Mouse (Mus musculus) ES-CJ7 (cell line): ENCODE data around the gene Derl3.
"Not testable (repeated sequence)": the region's sequence is repeated elsewhere in the genome, so short reads cannot be mapped to it uniquely, and the experiment has no call there.

Experiments
- DNase-seq: peaks from one replicate; pipeline ENCODE4 v3.0.0; 2011; ENCODE audit warnings: low read depth, low spot score

The Derl3 gene

DNA sequence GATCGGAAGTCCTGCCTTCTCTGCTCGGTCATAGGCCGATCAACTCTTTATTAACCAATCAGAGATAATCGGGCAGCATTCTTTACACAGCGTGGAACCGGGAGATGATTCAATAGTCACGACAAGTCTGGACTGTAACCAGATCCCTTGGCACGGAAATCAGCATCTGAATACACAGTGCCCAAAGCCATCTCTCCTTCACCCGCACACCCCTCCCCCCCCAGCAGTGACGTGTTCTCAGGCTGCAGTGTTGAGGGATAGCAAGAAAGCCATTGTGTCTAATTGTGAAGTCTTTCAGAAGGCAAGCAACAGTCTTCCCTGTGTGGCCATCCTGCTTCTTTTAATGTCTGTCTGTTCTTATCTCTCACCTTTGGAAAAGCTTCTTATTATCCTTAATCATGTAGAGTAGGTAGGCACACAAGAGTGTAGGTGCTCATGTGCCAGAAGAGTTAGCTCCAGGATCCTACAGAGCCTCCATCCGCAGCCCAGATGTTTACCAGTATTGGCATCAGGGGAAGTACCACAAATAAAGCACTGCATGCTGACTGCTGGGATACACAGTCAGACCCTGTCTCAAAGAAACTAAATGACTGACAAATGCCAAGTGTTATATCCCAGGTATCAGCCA, 20.2 kb upstream of the Derl3 start:
- peak; percentile 99 for DNase-seq

DNA sequence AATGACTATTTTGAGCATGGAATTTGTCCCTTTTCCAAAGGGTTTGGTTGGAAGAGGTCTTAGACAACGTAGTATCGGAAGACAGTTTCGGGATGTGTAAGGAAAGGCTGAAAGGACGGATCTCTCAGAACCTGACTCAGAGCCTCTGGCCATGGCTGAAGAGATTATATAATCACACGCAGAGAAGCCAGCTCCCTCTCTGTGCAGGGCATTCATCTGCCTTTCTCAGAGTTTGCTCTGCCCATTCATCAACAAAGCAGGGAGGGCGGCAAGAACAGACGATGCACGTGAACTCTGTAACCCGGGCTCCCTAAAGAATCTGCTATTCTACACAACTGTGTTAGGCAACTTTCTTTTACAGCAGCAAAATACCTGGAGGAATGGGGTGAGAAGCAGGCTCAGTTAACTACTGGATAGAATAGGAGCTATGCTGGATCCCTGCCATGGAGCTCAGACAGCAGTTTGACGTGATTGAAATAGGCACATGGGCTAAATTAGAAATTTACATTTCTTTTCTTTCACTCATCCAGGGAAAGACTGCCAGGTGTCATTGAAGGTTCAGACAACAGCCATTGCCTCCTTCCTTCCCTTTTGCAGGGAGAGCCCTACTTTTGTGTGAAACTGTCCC, 19.6 kb upstream of the Derl3 start:
- no peak for DNase-seq

DNA sequence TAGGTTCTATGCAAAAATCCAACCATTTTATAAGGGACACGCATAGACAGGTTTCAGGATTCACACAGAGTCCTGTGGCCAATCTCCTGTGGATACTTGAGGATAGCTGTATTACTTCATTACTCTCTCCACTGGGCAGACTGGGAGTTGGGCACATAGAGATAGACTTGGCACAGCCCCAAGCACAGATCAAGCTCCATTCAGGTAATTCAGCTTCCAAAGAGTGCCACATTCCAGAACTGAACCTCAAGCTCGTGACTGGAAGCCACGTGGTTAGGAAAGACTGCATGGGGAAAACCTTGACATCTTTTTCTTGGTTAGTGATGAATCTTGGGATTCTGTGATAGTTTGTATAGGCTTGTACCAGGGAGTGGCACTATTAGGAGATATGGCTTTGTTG, 14.4 kb upstream of the Derl3 start:
- DNase-seq, result no peak

- no peak for DNase-seq
These were observed 12.9 kb upstream of the Derl3 start for GRCm38 (mm10) chr10:75880351-75880750.

DNA sequence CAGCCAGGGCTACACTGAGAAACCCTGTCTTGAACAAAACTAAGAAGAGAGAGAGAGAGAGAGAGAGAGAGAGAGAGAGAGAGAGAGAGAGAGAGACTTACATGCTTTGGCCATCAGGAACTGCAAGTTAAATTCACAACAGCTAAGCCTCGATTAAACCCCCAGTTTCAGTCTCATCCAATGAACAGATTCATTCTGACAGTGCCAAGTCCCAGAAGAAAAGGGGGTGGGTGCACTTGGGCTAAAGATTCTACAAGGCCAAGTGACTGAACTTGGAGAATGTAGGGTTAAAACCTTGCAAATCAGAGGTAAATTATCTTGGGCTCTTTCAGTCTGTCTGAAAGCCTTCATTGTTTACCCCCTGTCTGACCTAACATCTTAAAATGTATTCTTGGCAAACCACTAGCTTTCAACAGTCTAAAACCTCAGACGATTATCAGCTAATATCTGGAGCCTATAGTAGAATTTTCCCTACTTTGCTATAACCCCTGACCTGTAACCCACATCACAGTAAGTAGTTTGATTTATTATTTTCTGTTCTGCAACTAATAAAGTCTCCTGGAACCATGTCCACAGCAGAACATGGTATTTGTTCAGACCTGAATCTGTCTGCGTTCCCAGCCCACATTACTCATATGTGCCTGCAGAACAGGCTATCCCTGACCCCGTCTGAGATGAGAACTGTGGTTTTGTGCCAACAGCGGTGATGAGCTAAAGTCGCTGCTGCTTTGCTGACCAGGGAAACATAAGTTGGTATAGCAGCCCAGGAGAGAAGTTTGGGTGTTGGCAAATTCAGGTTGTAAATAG, 12.2 kb upstream of the Derl3 start:
- DNase-seq, result no peak

DNA sequence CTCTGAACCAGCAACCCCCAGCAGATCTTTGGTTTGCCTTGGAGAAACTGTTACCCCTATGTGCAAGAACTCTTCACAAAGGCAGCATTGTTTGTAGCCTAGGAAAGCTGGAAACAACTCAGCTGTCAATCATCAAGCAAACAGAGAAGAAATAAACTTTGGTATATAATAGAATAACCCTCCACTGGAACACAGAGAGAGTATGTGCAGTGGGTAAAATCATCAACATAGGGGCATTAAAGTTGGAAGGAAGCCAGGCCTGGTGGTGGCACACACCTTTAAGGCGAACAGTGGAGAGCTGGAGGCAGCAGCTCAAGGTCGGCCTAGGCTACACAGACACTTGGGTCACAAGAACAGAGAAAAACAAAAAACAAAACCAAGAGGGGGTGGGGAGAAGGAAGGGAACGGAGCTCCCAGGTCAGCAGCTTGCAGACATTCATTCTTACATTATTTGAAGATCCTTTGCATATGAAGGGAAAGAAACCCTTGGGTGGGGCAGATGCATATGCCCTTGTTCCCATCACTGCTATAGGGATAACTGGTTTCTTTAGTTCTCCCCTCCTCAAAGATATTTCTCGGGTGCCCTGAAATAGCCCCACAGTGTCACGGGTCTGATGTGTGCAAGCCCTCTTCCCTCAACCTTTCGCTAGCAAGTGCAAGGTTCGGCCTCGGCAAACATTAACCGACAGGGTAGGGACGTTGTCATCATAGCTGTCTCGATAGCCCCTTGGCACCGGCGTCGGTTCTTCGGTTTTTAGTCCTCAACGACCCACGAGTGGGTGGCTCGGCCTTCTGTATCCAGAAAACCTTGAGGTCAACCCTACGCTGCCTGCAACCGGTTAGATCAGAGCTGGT, 11.4 kb upstream of the Derl3 start:
- peak; percentile 82 for DNase-seq

GRCm38 (mm10) chr10:75882433-75883231, 10.6 kb upstream of the Derl3 start:
- peak; percentile 85 for DNase-seq

GRCm38 (mm10) chr10:75883232-75883552, 10.0 kb upstream of the Derl3 start:
- DNase-seq, result peak; percentile 95

DNA sequence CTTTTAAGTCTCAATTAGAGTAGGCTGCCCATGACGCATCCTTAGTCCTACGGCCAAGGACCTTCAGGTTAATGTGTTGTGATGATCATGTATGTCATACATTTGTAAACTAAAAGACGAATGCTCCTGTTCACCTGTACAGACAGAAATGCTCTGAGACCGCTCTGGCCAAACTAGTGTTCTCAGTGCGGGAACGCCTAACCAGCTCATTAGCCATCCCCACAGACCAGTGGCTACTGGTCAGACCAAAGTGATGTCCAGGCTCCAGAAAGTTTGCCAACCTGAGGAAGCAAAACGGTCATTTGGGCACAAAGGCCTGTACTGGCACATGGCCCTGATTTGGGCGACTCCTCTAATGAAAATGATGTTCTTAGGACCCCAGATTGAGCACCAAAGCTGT, 8.5 kb upstream of the Derl3 start:
- DNase-seq, result no peak

DNA sequence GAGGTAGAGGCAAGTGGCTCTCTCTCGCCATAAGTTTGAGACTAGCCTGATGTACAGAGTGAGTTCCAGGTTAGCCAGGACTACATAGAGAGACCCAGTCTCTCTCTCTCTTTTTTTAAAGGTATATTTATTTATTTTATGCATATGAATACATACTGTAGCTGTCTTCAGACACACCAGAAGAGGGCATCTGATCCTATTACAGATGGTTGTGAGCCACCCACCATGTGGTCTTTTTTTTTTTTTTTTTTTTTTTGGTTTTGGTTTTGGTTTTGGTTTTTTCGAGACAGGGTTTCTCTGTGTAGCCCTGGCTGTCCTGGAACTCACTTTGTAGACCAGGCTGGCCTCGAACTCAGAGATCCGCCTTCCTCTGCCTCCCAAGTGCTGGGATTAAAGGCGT, 5.7 kb upstream of the Derl3 start:
- not testable (repeated sequence) for DNase-seq

DNA sequence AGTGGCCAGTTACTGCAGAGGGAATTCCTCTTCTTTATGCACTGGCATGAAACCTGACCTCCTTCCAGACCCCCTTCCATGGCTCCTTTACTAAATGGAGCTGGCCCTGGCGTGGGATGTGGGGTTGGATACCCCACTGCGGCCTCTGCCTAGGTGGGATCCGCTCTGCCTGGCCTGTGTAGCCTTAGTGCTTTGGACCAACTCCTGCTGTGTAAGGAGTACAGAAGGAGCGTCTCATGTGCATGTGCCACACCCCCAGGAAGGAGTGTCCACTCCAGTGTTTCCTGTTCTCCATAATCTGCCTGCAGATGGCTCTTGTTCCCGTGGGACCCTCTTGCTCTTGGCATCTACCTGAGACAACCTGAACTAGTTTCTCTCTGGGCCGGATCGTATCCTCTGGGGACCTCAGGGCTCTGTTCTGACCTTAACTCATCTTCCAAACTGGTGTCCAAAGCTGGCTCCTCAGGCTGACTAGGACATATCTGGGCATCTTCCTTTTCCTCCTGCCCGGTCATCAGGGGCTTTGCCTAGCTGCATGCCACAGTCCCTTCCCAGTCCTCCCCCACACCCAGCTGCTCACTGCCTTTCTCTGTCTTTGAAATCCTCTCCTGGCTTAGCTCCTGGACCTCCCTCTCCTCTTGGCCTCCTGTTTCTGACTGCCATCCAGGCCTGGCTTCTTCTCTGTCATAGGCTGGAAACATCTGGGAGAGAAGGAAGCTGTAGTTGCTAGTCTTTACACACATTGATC, 3.6 kb upstream of the Derl3 start:
- no peak for DNase-seq

DNA sequence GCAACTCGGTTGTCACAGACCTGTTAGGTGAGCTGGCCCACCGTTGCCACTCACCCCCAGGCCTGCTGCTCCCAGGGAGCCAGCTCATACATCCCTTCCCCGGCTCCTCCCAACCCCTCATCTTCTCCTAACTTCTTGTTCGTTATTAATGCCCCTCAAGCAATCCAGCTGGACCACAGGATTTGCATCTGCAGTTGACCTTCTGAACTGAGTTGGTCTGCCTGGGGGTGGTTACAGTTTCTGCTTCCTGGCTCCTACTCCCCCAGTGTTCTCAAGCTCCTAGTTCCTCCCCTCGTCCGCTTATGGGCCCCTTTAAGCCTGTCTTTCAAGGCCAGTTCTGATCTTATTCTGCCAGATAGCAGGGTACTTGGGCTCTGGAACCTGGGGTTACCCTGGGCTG, 1.4 kb downstream of the Derl3 start:
- DNase-seq, result no peak

GRCm38 (mm10) chr10:75895730-75896129, 2.5 kb downstream of the Derl3 start:
- DNase-seq, result no peak

GRCm38 (mm10) chr10:75896208-75896607, 3.0 kb downstream of the Derl3 start:
- DNase-seq, result no peak

DNA sequence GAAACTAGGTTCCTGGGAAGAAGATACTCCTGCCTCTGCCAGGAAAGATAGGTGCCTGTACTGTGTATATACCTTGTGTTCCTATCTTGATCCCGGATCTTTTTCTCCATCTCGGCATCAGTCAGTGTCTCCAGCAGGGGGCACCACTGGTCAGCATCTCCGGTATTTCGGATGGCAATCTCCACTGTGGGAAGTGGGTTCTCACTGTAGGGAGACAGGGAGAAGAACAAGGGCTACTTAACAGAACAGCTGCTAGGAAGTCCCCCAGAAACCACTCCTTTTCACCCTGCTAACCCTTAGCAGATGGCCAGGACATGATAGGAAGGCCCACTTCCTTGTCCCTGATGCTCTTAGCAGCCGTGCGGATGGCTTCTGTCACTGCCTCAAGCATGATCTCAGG, 4.2 kb downstream of the Derl3 start:
- DNase-seq, result peak; percentile 75

DNA sequence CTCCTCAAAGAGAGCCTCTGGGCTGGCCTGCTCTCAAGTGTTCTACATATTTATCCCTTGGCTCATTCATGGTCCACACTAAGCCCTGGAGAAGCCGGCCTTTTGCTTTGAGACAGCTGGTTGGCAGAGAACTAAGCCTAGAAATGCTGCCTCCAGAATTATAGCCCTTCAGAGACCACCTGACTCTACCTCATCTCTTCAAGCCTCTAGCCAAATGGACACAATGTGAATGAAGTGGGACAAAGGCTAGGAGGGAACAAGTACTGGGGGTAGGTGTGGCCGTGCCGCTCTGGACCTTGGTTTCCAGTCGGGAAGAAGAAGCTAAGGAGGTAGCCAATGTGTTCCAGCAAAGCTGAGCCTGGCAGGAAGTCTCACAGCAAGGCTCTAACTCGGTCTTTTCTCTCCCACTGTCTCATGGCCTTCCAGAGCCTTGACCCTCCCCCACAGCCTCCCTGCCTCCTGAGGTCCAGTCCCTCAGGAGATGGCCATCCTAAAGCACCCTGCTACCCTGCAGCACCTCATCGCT, 4.9 kb downstream of the Derl3 start:
- no peak for DNase-seq

- no peak for DNase-seq
These were observed 5.6 kb downstream of the Derl3 start for GRCm38 (mm10) chr10:75898846-75899245.

DNA sequence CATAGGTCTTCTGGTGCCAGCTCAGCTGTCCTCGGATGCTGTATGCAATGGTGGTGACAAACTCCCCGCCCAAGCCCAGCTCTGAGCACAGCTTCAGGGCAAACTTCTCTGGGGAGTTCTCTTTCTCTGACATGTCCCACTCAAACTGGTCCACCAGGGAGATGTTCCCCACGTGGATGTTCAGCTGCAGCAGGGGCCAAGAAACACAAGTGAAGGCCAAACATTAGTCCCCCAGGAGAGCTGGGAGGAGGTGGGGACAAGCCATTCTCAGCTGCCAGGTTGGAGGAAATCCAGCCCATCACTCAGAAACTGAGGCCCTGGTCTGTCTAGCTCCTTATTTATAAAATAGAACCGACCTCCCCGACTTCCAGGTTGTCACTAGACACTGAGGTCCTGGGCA, 11.2 kb downstream of the Derl3 start:
- no peak for DNase-seq

GRCm38 (mm10) chr10:75906882-75907281, 13.7 kb downstream of the Derl3 start:
- DNase-seq, result no peak

DNA sequence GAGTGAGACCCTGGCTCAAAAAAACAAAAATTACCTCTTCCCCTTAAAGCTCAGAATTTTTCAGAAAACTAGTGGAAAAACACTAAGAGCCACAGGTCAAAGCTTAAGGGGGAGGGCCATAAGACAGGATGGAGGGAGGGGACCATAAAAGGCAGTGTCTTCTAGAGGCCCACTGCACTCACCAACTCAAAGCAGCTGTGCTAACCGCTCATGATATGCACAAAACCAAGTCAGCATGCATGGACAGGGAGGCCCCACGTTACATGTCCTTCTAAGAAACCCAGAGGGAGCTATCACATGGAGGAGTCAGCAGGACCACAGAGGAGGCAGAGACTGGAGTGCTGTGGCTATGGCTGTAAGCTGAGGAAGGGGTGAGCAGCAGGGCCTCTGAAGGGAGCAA, 17.5 kb downstream of the Derl3 start:
- DNase-seq, result no peak
